Mouse (Mus musculus): Measurements from ENCODE around the gene Cdca7.

DNA sequence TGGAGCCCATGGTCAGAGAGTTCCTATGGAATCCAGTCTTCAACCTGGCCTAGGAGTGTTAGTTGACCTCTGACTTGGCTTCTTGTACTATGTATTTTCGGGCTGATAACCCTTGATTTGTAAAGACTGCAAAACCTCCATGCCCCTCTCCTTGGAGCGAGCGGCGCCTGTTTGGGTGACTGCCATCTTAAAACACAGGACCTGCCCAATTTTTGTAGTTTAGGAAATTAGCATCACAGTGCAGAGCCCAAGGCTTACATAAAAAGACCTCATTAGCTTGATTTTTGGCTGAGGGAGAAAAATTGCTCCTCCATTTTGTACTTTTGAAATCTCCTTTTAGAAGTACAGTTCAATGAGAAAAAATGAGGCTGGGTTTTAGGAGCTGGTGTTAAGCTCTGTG is 2.2 kb downstream of the Cdca7 start:
- TF ChIP-seq POLR2A (IDR thresholded peaks at IDR 0.05; ENCODE audit: borderline replicate concordance, control insufficient read depth, low read depth, low read length) (no peak), CTCF (IDR thresholded peaks at IDR 0.05; ENCODE audit: control insufficient read depth, insufficient read depth, low read length) (no peak)

Data from bone marrow, adult 2 months (tissue).